Mouse (Mus musculus) liver, adult 2 months (tissue): ENCODE results near the gene Grifin. TPM values are rescaled to one million over a fixed set of nuclear protein-coding genes. Genes with fewer than 3 reads are reported as not detected.
A peak's percentile ranks its signal among the peaks of the same experiment; 100 is the strongest.

Experiments used
- DNase-seq: peaks from one replicate; pipeline ENCODE4 v3.0.0-alpha.2; 2011; ENCODE audit warnings: low read depth, low spot score; ENCODE audit errors: extremely low read depth
- H3K27ac ChIP-seq: fragments of 200-500 bp; replicated peaks from 2 replicates; pipeline ENCODE4 v1.5.1; 2012; ENCODE audit warnings: low read depth, mild to moderate bottlenecking, control low read depth, inconsistent platforms, low read length; ENCODE audit not compliant: insufficient read depth
- H3K27me3 ChIP-seq: fragments of 200-500 bp; 2 replicates; pipeline ENCODE4 v1.6.1; 2012; ENCODE audit warnings: mild to moderate bottlenecking, moderate library complexity, low read length, inconsistent platforms; ENCODE audit not compliant: control insufficient read depth, insufficient read depth
- H3K36me3 ChIP-seq: fragments of 200-500 bp; 2 replicates; pipeline ENCODE4 v1.6.1; 2012; ENCODE audit warnings: low read length, inconsistent platforms; ENCODE audit not compliant: control insufficient read depth, insufficient read depth
- H3K4me1 ChIP-seq: fragments of 200-500 bp; 2 replicates; pipeline ENCODE4 v1.6.1; 2011; ENCODE audit warnings: low read length; ENCODE audit not compliant: control insufficient read depth, insufficient read depth
- H3K4me3 ChIP-seq: fragments of 200-500 bp; 2 replicates; pipeline ENCODE4 v1.5.1; 2011; ENCODE audit warnings: low read depth, mild to moderate bottlenecking, control low read depth, low read length, moderate library complexity; ENCODE audit not compliant: insufficient read depth
- H3K79me2 ChIP-seq: fragments of 200-500 bp; 2 replicates; pipeline ENCODE4 v1.6.1; 2012; ENCODE audit warnings: inconsistent platforms, mild to moderate bottlenecking, low read length, moderate library complexity; ENCODE audit not compliant: control insufficient read depth, insufficient read depth
- H3K9ac ChIP-seq: fragments of 200-500 bp; 2 replicates; pipeline ENCODE4 v1.6.1; 2012; ENCODE audit warnings: low read depth, mild to moderate bottlenecking, control low read depth, inconsistent platforms, low read length
- CTCF ChIP-seq: fragments of 200-500 bp; IDR thresholded peaks from 2 replicates; pipeline ENCODE4 v1.5.1; 2011; ENCODE audit warnings: low read depth, low read length, control low read depth
- POLR2A ChIP-seq: fragments of 200-500 bp; IDR thresholded peaks from 2 replicates; pipeline ENCODE4 v1.6.1; 2011; ENCODE audit warnings: low read length, control low read depth; ENCODE audit not compliant: insufficient read depth; ENCODE audit errors: extremely low read depth
- WGBS: fragments of 180-500 bp; shearing (Covaris S2); methylation state at CpG from one replicate; pipeline ENCODE4 v1.1.7; 2018; 5-methylcytosine and 5-hydroxymethylcytosine counted together
- polyA plus RNA-seq: library from polyadenylated mRNA; depleted of rRNA; stranded (reverse); fragments of >200 nt; gene quantifications from 2 replicates; pipeline ENCODE4 v1.2.3, GENCODE M21; 2012
- total RNA-seq: library from RNA; depleted of rRNA; stranded (reverse); fragments of >200 nt; gene quantifications from 2 replicates; pipeline ENCODE4 v1.2.3, GENCODE M21; 2014

The Grifin gene
- total and polyA plus RNA-seq, 2 experiments: not detected

- H3K27ac ChIP-seq: no peak overlapping the region
- DNase-seq: no peak
- no peak for TF ChIP-seq CTCF
- TF ChIP-seq POLR2A: no peak
- H3K9ac ChIP-seq: no peak overlapping the region
- no peaks in the 10 kb centered on the region for H3K27me3 ChIP-seq
- no peaks in the 10 kb centered on the region for H3K36me3 ChIP-seq
- 63% methylated on average over 8 of the region's 8 CpGs for WGBS
- H3K4me3 ChIP-seq: no peak overlapping the region
- no peaks in the 10 kb centered on the region for H3K79me2 ChIP-seq
- H3K4me1 ChIP-seq: no peaks in the 10 kb centered on the region
Measured at GRCm38 (mm10) chr5:140582995-140583731, 18.3 kb upstream of the Grifin start.

DNA sequence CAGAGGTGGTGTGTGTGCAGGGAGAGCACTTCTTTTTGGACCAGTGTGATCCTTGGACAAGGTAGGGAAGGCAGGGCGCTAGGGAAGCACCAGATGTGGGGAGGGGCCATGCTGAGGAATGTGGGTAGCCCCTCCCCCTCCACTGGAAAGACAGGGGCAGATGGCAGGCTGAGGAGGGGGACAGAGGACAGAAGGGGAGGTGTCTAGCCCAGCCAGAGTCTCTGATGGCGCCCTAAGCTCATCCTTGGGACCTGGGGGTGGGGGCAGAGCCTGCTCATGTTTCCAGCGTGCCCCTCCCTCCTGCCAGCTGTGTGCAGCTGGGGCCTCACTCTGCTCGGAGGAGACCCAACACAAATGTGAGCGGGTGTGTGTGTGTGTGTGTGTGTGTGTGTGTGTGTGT is 16.7 kb upstream of the Grifin start:
- Histone ChIP-seq H3K4me3 (no peak overlapping the region), H3K27ac (no peak overlapping the region), H3K79me2 (no peaks in the 10 kb centered on the region), H3K9ac (no peak overlapping the region), H3K4me1 (no peaks in the 10 kb centered on the region), H3K36me3 (no peaks in the 10 kb centered on the region), H3K27me3 (no peaks in the 10 kb centered on the region)
- no peak for DNase-seq
- no peak for TF ChIP-seq POLR2A
- TF ChIP-seq CTCF: no peak
- WGBS: 43% methylated on average over 5 of the region's 5 CpGs

- no peak for DNase-seq
- Histone ChIP-seq H3K27ac (no peak overlapping the region), H3K79me2 (no peaks in the 10 kb centered on the region), H3K27me3 (no peaks in the 10 kb centered on the region), H3K4me1 (no peaks in the 10 kb centered on the region; the same call in 1 of the 2 replicates), H3K9ac (no peak overlapping the region), H3K4me3 (no peak overlapping the region), H3K36me3 (no peaks in the 10 kb centered on the region)
- TF ChIP-seq POLR2A (no peak), CTCF (no peak)
- WGBS: 71% methylated on average over 6 of the region's 6 CpGs
Measured at GRCm38 (mm10) chr5:140579771-140580170, 14.9 kb upstream of the Grifin start.

DNA sequence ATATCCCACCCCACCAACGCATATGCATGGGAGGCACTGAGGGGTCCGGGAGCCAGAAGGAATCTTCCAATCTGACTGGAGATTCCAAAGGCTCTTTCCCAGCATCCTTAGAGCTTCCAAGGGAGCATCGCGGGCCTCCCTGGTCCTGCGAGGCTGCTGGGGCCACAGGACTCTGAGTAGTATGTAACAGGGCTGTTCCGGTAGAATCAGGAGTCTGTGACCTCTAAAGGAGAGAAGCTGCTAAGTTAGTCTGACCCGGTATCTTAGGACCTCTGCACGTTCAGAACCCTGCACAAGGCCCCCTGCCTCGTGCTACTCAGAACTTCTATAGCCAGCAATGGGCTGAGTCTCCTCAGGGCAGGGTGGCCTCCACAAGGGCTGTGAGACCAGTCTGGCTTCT is 14.3 kb upstream of the Grifin start:
- H3K9ac ChIP-seq: no peak overlapping the region
- DNase-seq: no peak

DNA sequence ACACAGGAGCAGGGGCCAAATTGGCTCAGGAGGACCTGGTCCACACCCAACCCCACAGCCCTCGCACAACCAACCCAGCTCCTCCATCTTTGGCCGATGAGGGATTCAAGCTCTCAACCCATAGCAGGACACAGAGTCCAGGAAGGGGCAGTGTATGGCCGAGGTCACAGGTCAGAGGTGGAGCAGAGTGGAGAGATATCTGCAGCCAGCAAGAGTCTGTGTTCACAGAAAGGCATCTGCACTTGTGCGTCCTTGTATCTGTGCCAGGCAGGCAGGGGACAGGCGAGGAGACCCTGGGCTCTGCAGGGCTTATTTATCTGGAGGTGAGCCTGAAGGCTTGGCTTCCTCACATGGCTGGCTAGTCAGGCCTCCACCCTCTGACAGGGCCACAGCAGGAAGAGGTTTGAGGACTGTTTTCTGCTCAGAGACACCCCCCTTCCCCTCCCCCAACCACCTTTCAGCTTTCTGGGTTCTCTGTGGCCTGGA is 10.6 kb upstream of the Grifin start:
- Histone ChIP-seq H3K36me3 (no peaks in the 10 kb centered on the region), H3K27me3 (no peaks in the 10 kb centered on the region), H3K9ac (no peak overlapping the region), H3K4me3 (no peak overlapping the region), H3K27ac (no peak overlapping the region; the same call in 1 of the 2 replicates), H3K4me1 (no peaks in the 10 kb centered on the region; the same call in 1 of the 2 replicates), H3K79me2 (no peaks in the 10 kb centered on the region)
- WGBS: 49% methylated on average over 5 of the region's 5 CpGs
- TF ChIP-seq CTCF: no peak
- TF ChIP-seq POLR2A: no peak
- peak; percentile 1 for DNase-seq

More for the DNA sequence above, 14.3 kb upstream of the Grifin start:
- Histone ChIP-seq H3K27me3 (no peaks in the 10 kb centered on the region), H3K36me3 (no peaks in the 10 kb centered on the region), H3K4me3 (no peak overlapping the region), H3K79me2 (no peaks in the 10 kb centered on the region), H3K4me1 (no peaks in the 10 kb centered on the region; the same call in 1 of the 2 replicates), H3K27ac (no peak overlapping the region)
- TF ChIP-seq CTCF (no peak), POLR2A (no peak)
- WGBS: 74% methylated on average over 9 of the region's 9 CpGs

DNA sequence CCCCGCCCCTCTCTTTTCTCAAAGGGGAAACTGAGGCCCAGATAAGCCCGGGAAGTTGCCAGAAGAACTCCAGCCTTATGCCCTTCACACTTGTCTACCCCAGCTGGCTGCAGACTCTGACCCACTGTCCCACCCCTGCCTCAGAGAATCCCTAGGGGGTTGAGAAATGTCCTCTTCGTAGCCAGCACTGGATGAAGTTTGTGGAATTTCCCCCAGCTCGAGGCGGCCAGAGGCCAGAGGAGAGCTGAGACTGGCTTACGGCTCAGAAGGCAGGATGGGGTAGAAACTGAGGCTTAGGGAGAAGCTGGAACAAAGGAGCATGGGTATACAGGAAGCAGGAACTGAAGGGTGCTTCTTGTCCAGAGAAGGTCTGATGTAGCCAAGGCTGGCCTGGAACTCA is 7.7 kb upstream of the Grifin start:
- no peak for DNase-seq
- no peaks in the 10 kb centered on the region for H3K27me3 ChIP-seq
- H3K4me1 ChIP-seq: no peaks in the 10 kb centered on the region; the same call in 1 of the 2 replicates
- TF ChIP-seq CTCF: no peak
- no peak for TF ChIP-seq POLR2A
- H3K36me3 ChIP-seq: no peaks in the 10 kb centered on the region
- no peaks in the 10 kb centered on the region for H3K79me2 ChIP-seq
- no peak overlapping the region for H3K4me3 ChIP-seq
- H3K9ac ChIP-seq: no peak overlapping the region
- WGBS: 80% methylated on average over 6 of the region's 6 CpGs
- no peak overlapping the region for H3K27ac ChIP-seq
